Mouse (Mus musculus): ENCODE measurements around the gene Npcd. TPM values are rescaled to one million over a fixed set of nuclear protein-coding genes. Genes with fewer than 3 reads are reported as not detected.

Npcd gene
- total RNA-seq, 2 experiments from 2014 or later, result 9.7 to 19.7 TPM

DNA sequence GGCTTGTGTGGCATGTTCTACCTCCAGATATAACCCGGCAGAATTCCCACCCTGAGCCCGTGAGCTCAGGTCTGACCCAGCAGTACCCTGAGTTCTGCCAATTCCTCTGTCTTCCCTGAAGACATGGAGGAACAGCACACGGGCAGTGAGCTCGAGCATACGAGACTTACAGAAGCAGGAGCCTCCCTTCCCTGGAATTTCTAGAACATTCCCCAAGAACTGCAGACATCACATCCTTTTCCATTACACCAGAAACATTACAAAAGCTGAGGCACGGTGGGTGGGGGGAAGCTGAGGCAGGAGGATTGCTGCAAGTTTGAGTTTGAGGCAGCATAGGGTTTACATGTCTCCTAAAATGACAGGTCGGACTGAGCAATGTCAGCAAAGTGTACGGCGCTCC, 25.8 kb upstream of the Npcd start:
- no peak overlapping the region for H3K27ac ChIP-seq
- no peak for TF ChIP-seq CTCF (IDR thresholded peaks at IDR 0.05)
- intact Hi-C loops (cut with DNase I), result no loop called here

DNA sequence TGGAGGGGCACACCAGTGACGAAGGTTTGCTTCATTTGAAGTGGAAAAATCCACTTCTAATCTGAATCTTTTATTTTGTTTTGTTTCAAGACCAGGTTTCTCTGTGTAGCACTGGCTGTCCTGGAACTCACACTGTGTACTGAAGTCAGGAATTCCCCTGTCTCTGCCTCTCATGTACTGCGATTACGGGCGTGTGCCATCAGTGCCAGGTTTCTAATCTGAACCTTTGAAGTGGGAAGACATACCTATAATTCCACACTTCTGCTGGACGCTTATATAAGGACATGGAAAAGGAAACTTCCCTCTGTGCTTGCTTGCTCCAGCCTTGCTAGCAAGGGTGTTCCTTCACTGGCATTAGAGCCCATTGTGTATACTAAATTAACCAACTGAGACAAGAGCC, 24.9 kb upstream of the Npcd start:
- H3K4me3 ChIP-seq, result no peak overlapping the region
- intact Hi-C loops (cut with DNase I), result no loop called here
- DNase-seq (ENCODE audit: extremely low spot score in 1 of 2, low spot score in 2 of 2), result no peak
- TF ChIP-seq CTCF (IDR thresholded peaks at IDR 0.05), result no peak
- no peak overlapping the region for H3K27ac ChIP-seq

More for the DNA sequence above, 25.8 kb upstream of the Npcd start:
- DNase-seq (ENCODE audit: extremely low spot score in 1 of 2, low spot score in 2 of 2), result no peak
- no peak overlapping the region for H3K4me3 ChIP-seq

DNA sequence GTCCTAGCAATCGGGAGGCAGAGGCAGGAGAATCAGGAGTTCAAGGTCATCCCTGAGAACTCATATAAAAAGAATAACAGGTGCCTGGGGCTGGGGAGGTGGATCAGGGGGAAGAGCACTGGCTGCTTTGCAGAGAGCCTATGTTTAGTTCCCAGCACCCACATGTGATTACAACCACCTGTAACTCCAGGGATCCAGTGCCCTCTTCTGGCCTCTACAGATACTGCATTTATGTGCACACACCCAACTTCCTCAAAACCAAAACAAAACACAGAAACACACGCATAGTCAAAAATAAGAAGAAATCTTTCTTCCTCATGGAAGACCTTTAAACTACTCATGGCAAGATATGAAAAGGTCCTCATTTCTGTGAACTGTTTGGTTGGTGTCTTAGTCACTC, 16.1 kb upstream of the Npcd start:
- no peak for TF ChIP-seq CTCF (IDR thresholded peaks at IDR 0.05)
- no peak for DNase-seq (ENCODE audit: extremely low spot score in 1 of 2, low spot score in 2 of 2)
- Histone ChIP-seq H3K4me3 (no peak overlapping the region), H3K27ac (no peak overlapping the region)
- intact Hi-C loops (cut with DNase I), result no loop called here

GRCm38 (mm10) chr15:79847100-79847499, 13.1 kb upstream of the Npcd start:
- peak; percentile 26 to 37 for DNase-seq (ENCODE audit: extremely low spot score in 1 of 2, low spot score in 2 of 2)
- TF ChIP-seq CTCF (IDR thresholded peaks at IDR 0.05), result no peak
- intact Hi-C loops (cut with DNase I), result no loop called here
- Histone ChIP-seq H3K27ac (peak overlapping the region; percentile 29), H3K4me3 (no peak overlapping the region)

DNA sequence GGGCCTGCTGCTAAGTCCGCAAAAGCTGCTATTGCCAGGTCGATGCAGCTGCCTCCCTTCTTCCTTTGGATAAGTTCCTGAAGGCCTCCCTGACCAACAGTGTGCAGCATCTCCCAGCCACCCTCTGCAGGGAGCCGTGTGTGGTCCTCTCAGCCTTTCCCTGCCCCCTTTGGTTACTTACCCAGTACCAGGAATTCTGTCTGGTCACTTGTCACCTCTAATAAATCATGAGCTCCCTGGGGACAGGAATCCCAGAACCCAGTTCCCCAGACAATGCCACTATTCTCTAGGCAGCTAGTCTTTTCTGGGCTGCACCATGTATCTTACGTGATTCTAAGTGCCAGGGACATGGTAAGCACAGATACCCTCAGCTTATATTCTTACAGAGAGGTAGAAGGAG, 11.9 kb upstream of the Npcd start:
- no peak overlapping the region for H3K27ac ChIP-seq
- intact Hi-C loops (cut with DNase I), result no loop called here
- DNase-seq (ENCODE audit: extremely low spot score in 1 of 2, low spot score in 2 of 2), result no peak
- no peak for TF ChIP-seq CTCF (IDR thresholded peaks at IDR 0.05)
- H3K4me3 ChIP-seq, result no peak overlapping the region

DNA sequence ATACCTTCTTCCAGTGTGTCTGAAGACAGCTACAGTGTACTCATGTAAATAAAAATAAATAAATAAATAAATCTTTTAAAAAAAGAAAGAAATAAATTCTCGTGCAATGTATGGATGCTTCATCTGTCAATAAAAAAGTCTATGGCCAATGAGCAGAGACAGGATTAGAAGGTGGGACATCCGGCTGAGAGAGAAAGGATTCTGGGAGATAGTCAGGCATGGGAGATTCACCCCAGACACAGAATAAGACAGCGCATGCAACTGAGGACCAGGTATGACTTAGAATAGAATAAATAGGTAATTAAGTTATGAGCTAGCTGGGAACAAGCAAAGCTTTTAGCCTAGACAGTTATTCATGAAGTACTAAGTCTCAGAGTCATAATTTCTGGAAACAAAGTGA, 8.9 kb upstream of the Npcd start:
- Histone ChIP-seq H3K4me3 (no peak overlapping the region), H3K27ac (no peak overlapping the region)
- TF ChIP-seq CTCF (IDR thresholded peaks at IDR 0.05), result no peak
- intact Hi-C loops (cut with DNase I), result no loop called here
- no peak for DNase-seq (ENCODE audit: extremely low spot score in 1 of 2, low spot score in 2 of 2)

GRCm38 (mm10) chr15:79840281-79840680, 6.2 kb upstream of the Npcd start:
- intact Hi-C loops (cut with DNase I), result no loop called here
- no peak overlapping the region for H3K27ac ChIP-seq
- no peak overlapping the region for H3K4me3 ChIP-seq
- no peak for TF ChIP-seq CTCF (IDR thresholded peaks at IDR 0.05)
- no peak for DNase-seq (ENCODE audit: extremely low spot score in 1 of 2, low spot score in 2 of 2)

DNA sequence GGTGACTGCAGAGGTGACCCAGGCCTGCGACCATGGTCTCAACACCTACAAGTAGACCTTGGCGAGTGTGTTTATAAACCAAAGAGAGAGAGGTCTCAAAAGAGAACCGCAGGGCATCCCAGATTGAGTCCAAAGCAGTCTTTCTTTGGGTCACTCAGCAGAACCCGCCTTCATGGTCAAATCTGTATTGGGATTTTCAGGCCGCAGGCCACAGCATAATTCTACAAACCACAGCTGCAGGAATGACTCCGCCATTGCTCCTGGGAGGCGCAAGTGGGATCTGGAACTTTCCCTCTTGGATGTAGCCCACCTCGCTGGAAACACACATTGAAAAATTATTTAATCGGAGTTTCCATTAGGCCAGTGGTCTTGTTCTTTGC, 834 bp upstream of the Npcd start:
- intact Hi-C loops (cut with DNase I), result loop anchor here (1.0 to 5.0 kb wide), 5 partner anchors 48 to 247 kb away; partner anchors contain the start of gene Pdgfb
- no peak for DNase-seq (ENCODE audit: extremely low spot score in 1 of 2, low spot score in 2 of 2)
- H3K4me3 ChIP-seq, result no peak overlapping the region
- no peak for TF ChIP-seq CTCF (IDR thresholded peaks at IDR 0.05)
- H3K27ac ChIP-seq, result peak overlapping the region; percentile 92

GRCm38 (mm10) chr15:79833251-79834050, 586 bp downstream of the Npcd start:
- no peak for TF ChIP-seq CTCF (IDR thresholded peaks at IDR 0.05)
- intact Hi-C loops (cut with DNase I), result loop anchor here (1.0 to 5.0 kb wide), 5 partner anchors 50 to 249 kb away; partner anchors contain the start of gene Pdgfb

GRCm38 (mm10) chr15:79832064-79832900, 1.8 kb downstream of the Npcd start:
- TF ChIP-seq CTCF (IDR thresholded peaks at IDR 0.05), result peak; percentile 92
- Histone ChIP-seq H3K4me3 (peak overlapping the region; percentile 75), H3K27ac (peak overlapping the region; percentile 99)
- intact Hi-C loops (cut with DNase I), result loop anchor here (1.0 to 5.0 kb wide), 4 partner anchors 79 to 250 kb away; partner anchors contain the start of gene Pdgfb
- peak; percentile 80 to 81 for DNase-seq (ENCODE audit: extremely low spot score in 1 of 2, low spot score in 2 of 2)

More at GRCm38 (mm10) chr15:79833251-79834050, 586 bp downstream of the Npcd start:
- Histone ChIP-seq H3K4me3 (peak overlapping the region; percentile 75), H3K27ac (peak overlapping the region; percentile 99)
- DNase-seq (ENCODE audit: extremely low spot score in 1 of 2, low spot score in 2 of 2), result peak; percentile 41 to 54

- DNase-seq (ENCODE audit: extremely low spot score in 1 of 2, low spot score in 2 of 2), result peak; percentile 76 to 78
- no peak overlapping the region for H3K4me3 ChIP-seq
- peak; percentile 97 for TF ChIP-seq CTCF (IDR thresholded peaks at IDR 0.05)
- intact Hi-C loops (cut with DNase I), result loop anchor here (2.0 to 5.0 kb wide), 4 partner anchors 78 to 252 kb away; partner anchors contain the start of gene Pdgfb
- H3K27ac ChIP-seq, result no peak overlapping the region
These were observed 3.6 kb downstream of the Npcd start for GRCm38 (mm10) chr15:79830388-79830787.

- no peak for DNase-seq (ENCODE audit: extremely low spot score in 1 of 2, low spot score in 2 of 2)
- no peak for TF ChIP-seq CTCF (IDR thresholded peaks at IDR 0.05)
- intact Hi-C loops (cut with DNase I), result no loop called here
- Histone ChIP-seq H3K4me3 (no peak overlapping the region), H3K27ac (peak overlapping the region; percentile 76)
These were observed 4.6 kb downstream of the Npcd start for GRCm38 (mm10) chr15:79829431-79829830.
